Mouse (Mus musculus): Measurements from ENCODE around the gene Plin4. TPM values are rescaled to one million over a fixed set of nuclear protein-coding genes. Genes with fewer than 3 reads are reported as not detected.

The Plin4 gene
- polyA plus RNA-seq, 1 experiment from 2014 or later = 0.04 TPM

- Histone ChIP-seq H3K4me1 (peaks cover 47% of the 10 kb centered on the region), H3K9me3 (no peaks in the 10 kb centered on the region), H3K27me3 (peaks cover 76% of the 10 kb centered on the region), H3K4me2 (replicated peaks) (peak overlapping the region; percentile 98), H3K27ac (no peak overlapping the region), H3K4me3 (peak overlapping the region; percentile 75; the same call in 1 of the 2 replicates), H3K9ac (0 out of 2 replicates have a peak overlapping the region, but pooled peaks have one; percentile 43), H3K36me3 (no peaks in the 10 kb centered on the region)
- ATAC-seq (ENCODE audit: low FRiP score, low read depth) = no peak
- 15% methylated on average over 25 of the region's 25 CpGs for WGBS
Observed at GRCm38 (mm10) chr17:56137839-56138613, 28.4 kb upstream of the Plin4 start.

- 90% methylated on average over 7 of the region's 7 CpGs for WGBS
- peaks cover 37% of the 10 kb centered on the region for H3K4me1 ChIP-seq
- H3K4me2 ChIP-seq (replicated peaks) = no peak overlapping the region
- no peak overlapping the region for H3K27ac ChIP-seq
- peaks cover 61% of the 10 kb centered on the region for H3K27me3 ChIP-seq
- no peaks in the 10 kb centered on the region for H3K9me3 ChIP-seq
- no peaks in the 10 kb centered on the region for H3K36me3 ChIP-seq
- H3K9ac ChIP-seq = no peak overlapping the region
- H3K4me3 ChIP-seq = no peak overlapping the region
- ATAC-seq (ENCODE audit: low FRiP score, low read depth) = no peak
Observed at GRCm38 (mm10) chr17:56136558-56136957, 27.0 kb upstream of the Plin4 start.

DNA sequence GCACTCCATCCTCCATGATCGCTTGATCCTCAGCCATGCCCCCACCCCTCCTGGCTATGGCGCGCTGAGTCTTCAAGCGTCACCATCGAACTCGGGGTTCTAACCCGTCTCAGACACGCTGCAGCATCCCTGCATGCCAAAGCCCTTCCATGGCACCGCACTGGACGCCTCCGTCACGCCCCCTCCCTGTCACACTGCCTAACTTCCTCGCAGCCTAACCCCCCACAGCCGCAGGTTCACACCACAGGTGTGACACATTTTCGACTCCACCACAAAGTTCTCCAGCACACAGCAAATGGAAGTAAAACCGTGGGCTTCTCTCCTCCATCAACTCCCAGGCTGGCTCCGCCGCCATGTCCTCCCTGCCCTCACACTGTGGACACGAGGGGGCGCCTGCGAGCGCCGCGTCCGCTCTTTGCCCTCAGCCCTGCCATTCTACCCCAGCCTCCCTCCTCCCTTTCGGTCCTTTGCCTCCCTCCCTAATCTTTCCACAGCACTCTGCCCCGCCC, 24.9 kb upstream of the Plin4 start:
- H3K27ac ChIP-seq = no peak overlapping the region
- WGBS = 2% methylated on average over 27 of the region's 27 CpGs

DNA sequence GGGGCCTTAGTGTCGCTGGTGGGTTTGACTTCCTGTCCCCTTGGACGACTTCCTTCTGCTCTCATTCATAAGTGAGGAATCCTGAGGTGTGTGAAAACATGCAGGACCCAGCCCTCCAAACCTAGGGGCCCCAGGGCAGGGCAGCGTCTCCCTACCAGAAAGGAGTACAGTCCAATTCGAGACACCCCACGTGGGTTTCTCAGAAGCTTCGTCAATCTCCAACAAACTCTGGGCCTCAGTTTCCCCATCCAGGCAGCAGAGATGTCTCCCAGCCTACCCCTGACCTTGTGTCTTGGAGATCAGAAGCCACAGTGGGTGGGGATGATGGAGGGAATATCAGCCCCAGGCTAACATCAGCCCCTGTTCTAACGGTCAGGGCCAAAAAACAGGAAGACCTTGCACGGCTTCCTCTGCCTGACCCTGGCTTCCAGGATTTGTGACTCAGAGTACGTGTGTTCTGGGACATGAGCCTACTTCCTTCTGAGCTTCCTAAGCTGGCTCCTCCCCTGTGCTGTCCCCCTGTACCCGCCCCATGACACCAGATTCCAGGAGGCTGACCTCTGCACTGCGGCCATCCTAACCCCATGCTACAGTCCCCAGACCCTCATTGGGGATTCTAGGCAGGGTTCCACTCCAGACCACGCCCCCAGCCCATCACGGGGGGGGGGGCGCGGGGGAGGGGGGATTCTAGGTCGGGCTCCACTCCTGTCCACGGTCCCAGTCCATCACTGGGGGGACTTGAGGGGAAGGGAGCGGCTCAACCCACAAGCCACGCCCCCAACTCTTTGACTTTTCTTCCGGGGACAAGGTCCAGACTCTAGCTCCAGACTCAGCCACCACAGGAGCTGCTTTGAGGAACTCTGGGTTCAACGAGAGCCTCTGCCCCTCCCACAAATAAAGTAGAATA, 24.1 kb upstream of the Plin4 start:
- no peak overlapping the region for H3K27ac ChIP-seq
- peaks cover 32% of the 10 kb centered on the region for H3K27me3 ChIP-seq
- H3K4me3 ChIP-seq = peak overlapping the region; percentile 34
- 22% methylated on average over 19 of the region's 21 CpGs for WGBS
- no peaks in the 10 kb centered on the region; the same call in none of the 2 replicates for H3K36me3 ChIP-seq
- peaks cover 25% of the 10 kb centered on the region for H3K4me1 ChIP-seq
- peak overlapping the region; percentile 48; the same call in 1 of the 2 replicates for H3K9ac ChIP-seq
- no peaks in the 10 kb centered on the region for H3K9me3 ChIP-seq
- peak; percentile 41; the same call in 1 of the 2 replicates for ATAC-seq (ENCODE audit: low FRiP score, low read depth)
- H3K4me2 ChIP-seq (replicated peaks) = peak overlapping the region; percentile 67

More for the DNA sequence above, 24.9 kb upstream of the Plin4 start:
- no peak for ATAC-seq (ENCODE audit: low FRiP score, low read depth)
- H3K36me3 ChIP-seq = no peaks in the 10 kb centered on the region; the same call in none of the 2 replicates
- peak overlapping the region; percentile 34 for H3K4me3 ChIP-seq
- H3K4me1 ChIP-seq = peaks cover 29% of the 10 kb centered on the region
- H3K9ac ChIP-seq = peak overlapping the region; percentile 48; the same call in 1 of the 2 replicates
- no peaks in the 10 kb centered on the region for H3K9me3 ChIP-seq
- H3K27me3 ChIP-seq = peaks cover 40% of the 10 kb centered on the region
- H3K4me2 ChIP-seq (replicated peaks) = peak overlapping the region; percentile 67

DNA sequence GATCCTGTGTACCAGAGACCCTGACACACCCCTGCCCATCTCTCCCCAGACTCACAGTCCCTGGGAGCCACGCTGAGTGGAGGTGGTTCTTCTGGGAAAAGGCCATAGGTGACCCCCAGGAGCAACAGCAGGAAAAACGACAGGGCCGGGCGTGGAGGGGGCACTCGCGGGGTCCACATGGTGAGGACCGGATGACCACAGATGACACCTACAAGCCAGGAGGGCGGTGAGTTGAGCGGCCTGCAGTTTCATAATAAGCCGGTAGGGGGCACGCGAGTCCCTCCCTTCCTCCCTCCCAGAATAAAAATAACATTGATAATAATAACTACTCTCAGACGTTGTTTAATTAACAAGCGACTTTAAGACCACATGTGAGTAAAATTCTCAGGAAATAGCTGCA, 23.1 kb upstream of the Plin4 start:
- peaks cover 22% of the 10 kb centered on the region for H3K27me3 ChIP-seq
- H3K9ac ChIP-seq = no peak overlapping the region
- no peaks in the 10 kb centered on the region; the same call in none of the 2 replicates for H3K36me3 ChIP-seq
- no peaks in the 10 kb centered on the region for H3K9me3 ChIP-seq
- H3K27ac ChIP-seq = no peak overlapping the region
- peaks cover 18% of the 10 kb centered on the region for H3K4me1 ChIP-seq
- ATAC-seq (ENCODE audit: low FRiP score, low read depth) = no peak
- H3K4me3 ChIP-seq = no peak overlapping the region
- no peak overlapping the region for H3K4me2 ChIP-seq (replicated peaks)
- 7% methylated on average over 14 of the region's 14 CpGs for WGBS

- Histone ChIP-seq H3K27ac (no peak overlapping the region), H3K36me3 (no peaks in the 10 kb centered on the region; the same call in none of the 2 replicates), H3K4me3 (no peak overlapping the region), H3K4me1 (peaks cover 18% of the 10 kb centered on the region), H3K27me3 (peaks cover 14% of the 10 kb centered on the region), H3K4me2 (replicated peaks) (no peak overlapping the region), H3K9ac (no peak overlapping the region), H3K9me3 (no peaks in the 10 kb centered on the region)
- WGBS = 43% methylated on average over 7 of the region's 7 CpGs
- ATAC-seq (ENCODE audit: low FRiP score, low read depth) = no peak
Observed at GRCm38 (mm10) chr17:56131814-56132213, 22.2 kb upstream of the Plin4 start.

DNA sequence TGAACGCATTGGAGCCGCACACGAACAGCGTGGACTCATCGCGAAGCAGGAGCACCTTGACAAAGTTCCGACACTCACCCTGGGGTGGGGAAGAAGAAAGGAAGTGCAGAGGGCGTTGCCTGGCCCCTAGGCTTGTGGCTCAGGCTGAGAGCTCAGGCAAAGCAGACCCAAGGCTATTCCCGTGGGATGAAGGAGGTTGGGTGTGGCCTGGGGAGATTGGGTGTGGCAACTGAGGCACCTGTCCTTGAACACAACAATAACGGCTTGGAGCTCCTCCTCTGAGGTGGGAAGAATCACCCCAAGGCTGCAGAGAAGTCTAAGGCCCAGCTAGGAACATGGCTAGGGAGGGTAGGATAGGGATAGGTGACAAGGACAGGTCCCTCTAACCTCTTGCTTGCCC, 21.5 kb upstream of the Plin4 start:
- H3K9ac ChIP-seq = no peak overlapping the region
- H3K4me1 ChIP-seq = peaks cover 18% of the 10 kb centered on the region
- 94% methylated on average over 10 of the region's 10 CpGs for WGBS
- H3K4me3 ChIP-seq = no peak overlapping the region
- no peak overlapping the region for H3K4me2 ChIP-seq (replicated peaks)
- ATAC-seq (ENCODE audit: low FRiP score, low read depth) = no peak
- no peaks in the 10 kb centered on the region; the same call in none of the 2 replicates for H3K36me3 ChIP-seq
- no peaks in the 10 kb centered on the region for H3K9me3 ChIP-seq
- H3K27ac ChIP-seq = no peak overlapping the region
- peaks cover 18% of the 10 kb centered on the region for H3K27me3 ChIP-seq

GRCm38 (mm10) chr17:56128246-56128645, 18.6 kb upstream of the Plin4 start:
- Histone ChIP-seq H3K4me3 (no peak overlapping the region), H3K27me3 (peaks cover 35% of the 10 kb centered on the region), H3K9ac (no peak overlapping the region), H3K27ac (no peak overlapping the region), H3K9me3 (peaks cover 1% of the 10 kb centered on the region), H3K36me3 (no peaks in the 10 kb centered on the region; the same call in none of the 2 replicates), H3K4me1 (peaks cover 13% of the 10 kb centered on the region; the same call in 1 of the 2 replicates), H3K4me2 (replicated peaks) (no peak overlapping the region)
- 80% methylated on average over 15 of the region's 15 CpGs for WGBS
- ATAC-seq (ENCODE audit: low FRiP score, low read depth) = no peak

GRCm38 (mm10) chr17:56126175-56126574, 16.6 kb upstream of the Plin4 start:
- Histone ChIP-seq H3K4me2 (replicated peaks) (no peak overlapping the region), H3K27ac (no peak overlapping the region), H3K4me1 (peaks cover 12% of the 10 kb centered on the region; the same call in 1 of the 2 replicates), H3K9me3 (peaks cover 17% of the 10 kb centered on the region), H3K9ac (no peak overlapping the region), H3K36me3 (peaks cover 8% of the 10 kb centered on the region), H3K4me3 (no peak overlapping the region), H3K27me3 (peaks cover 56% of the 10 kb centered on the region)
- no peak for ATAC-seq (ENCODE audit: low FRiP score, low read depth)
- WGBS = 65% methylated on average over 11 of the region's 11 CpGs

- no peak overlapping the region for H3K9ac ChIP-seq
- H3K4me2 ChIP-seq (replicated peaks) = no peak overlapping the region
- WGBS = 90% methylated on average over 4 of the region's 4 CpGs
- no peak for ATAC-seq (ENCODE audit: low FRiP score, low read depth)
- H3K4me1 ChIP-seq = peaks cover 16% of the 10 kb centered on the region
- peaks cover 17% of the 10 kb centered on the region for H3K9me3 ChIP-seq
- peaks cover 65% of the 10 kb centered on the region for H3K27me3 ChIP-seq
- H3K27ac ChIP-seq = no peak overlapping the region
- peaks cover 8% of the 10 kb centered on the region for H3K36me3 ChIP-seq
- H3K4me3 ChIP-seq = no peak overlapping the region
Observed at GRCm38 (mm10) chr17:56125276-56125630, 15.7 kb upstream of the Plin4 start.

DNA sequence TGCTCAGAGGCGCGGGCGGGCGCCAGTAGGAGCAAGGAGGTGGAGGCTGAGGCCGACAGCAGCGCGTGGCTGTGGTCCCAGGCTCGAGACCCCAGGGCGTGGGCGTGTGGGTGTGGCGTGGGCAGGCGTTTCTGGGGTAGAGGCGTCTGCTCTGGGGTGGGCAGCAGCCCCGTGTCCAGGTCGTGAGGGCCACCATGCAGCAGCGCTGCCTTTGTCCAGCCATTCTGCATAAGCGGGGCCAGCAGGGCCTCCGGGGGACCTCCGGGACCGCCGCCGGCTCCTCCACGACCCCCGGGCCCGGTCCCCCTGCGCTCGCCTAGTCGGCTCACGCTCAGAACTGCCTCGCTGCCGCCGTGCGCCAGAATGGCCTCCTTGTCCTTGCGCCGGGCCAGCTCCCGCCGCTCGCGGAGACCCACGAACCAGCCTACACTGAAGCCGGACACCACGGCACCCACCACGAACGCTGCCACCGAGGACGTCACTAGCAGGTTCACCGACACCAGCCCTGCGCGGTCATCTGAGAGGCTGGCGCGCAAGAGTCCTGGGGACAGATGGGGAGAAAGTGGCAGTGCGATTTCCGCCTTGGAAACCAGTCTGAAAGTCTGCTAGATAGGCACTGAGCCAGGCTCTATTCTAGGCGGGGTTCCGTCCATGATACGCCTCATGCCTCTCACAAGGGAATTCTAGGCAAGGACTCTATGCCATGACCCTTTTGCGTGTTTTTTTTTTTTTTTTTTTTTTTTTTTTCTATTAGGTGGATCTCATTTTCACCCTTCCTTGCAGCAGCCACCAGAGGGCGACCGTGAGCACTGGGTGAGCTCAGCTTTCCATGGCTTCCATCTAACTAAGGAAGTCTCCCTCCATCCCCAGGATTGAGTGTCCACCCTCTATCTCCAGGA, 15.0 kb upstream of the Plin4 start:
- peak overlapping the region; percentile 68 for H3K9ac ChIP-seq
- H3K9me3 ChIP-seq = peaks cover 17% of the 10 kb centered on the region
- H3K27ac ChIP-seq = no peak overlapping the region
- peaks cover 71% of the 10 kb centered on the region for H3K27me3 ChIP-seq
- WGBS = 9% methylated on average over 50 of the region's 59 CpGs
- peaks cover 8% of the 10 kb centered on the region for H3K36me3 ChIP-seq
- peaks cover 22% of the 10 kb centered on the region for H3K4me1 ChIP-seq
- H3K4me2 ChIP-seq (replicated peaks) = peak overlapping the region; percentile 77
- no peak for ATAC-seq (ENCODE audit: low FRiP score, low read depth)
- H3K4me3 ChIP-seq = peak overlapping the region; percentile 46

Data from limb, embryonic 13.5 days (tissue).